ENCODE assay signal across 16 mouse cellular contexts in genomic region chr2:171994861-171995260, GRCm38 (mm10). TPM values are rescaled to one million over a fixed set of nuclear protein-coding genes. Genes with fewer than 3 reads are reported as not detected.
DNase-seq lines count a peak whose midpoint lies in the region; ATAC-seq and TF ChIP-seq lines count a peak whose summit lies in the region.
"Had no signal": no experiment of that assay in that cellular context is flagged by ENCODE, and none has a peak within 500 bp of the region (broad histone marks: within the 10 kb centered on the region; RNA-seq: fewer than 3 reads in every experiment).

No protein-coding gene starts in this region.

- TF ChIP-seq CTCF in lung, postnatal 0 days (IDR thresholded peaks at IDR 0.05) = peak; percentile 26

- no peaks in the 10 kb centered on the region for H3K4me1 ChIP-seq in forebrain, embryonic 14.5 days (ENCODE audit: control insufficient read depth, insufficient read depth, low read length)
- H3K4me1 ChIP-seq in forebrain, embryonic 11.5 days (replicated peaks; ENCODE audit: control insufficient read depth, insufficient read depth, low read length) = no peaks in the 10 kb centered on the region
- H3K4me1 ChIP-seq in lung, postnatal 0 days (ENCODE audit: insufficient read depth, low read depth, low read length) = no peaks in the 10 kb centered on the region
- H3K4me1 ChIP-seq in limb, embryonic 11.5 days (ENCODE audit: control insufficient read depth, insufficient read depth, low read length) = peaks cover 10% of the 10 kb centered on the region

- no peaks in the 10 kb centered on the region for H3K36me3 ChIP-seq in forebrain, embryonic 14.5 days (ENCODE audit: control insufficient read depth, insufficient read depth, low read length)
- no peaks in the 10 kb centered on the region for H3K36me3 ChIP-seq in forebrain, embryonic 11.5 days (ENCODE audit: control insufficient read depth, insufficient read depth, low read length)
- no peaks in the 10 kb centered on the region for H3K36me3 ChIP-seq in lung, postnatal 0 days (ENCODE audit: insufficient read depth, low read length)
- H3K36me3 ChIP-seq in limb, embryonic 11.5 days (ENCODE audit: control insufficient read depth, insufficient read depth, low read length) = no peaks in the 10 kb centered on the region
- H3K36me3 ChIP-seq: intestine, embryonic 15.5 days; neural tube, embryonic 13.5 days had no signal

- no peak for TF ChIP-seq EP300 in lung, postnatal 0 days (IDR thresholded peaks at IDR 0.05)

- no peak overlapping the region for H3K4me3 ChIP-seq in forebrain, embryonic 14.5 days (ENCODE audit: low read depth, low read length)
- H3K4me3 ChIP-seq in forebrain, embryonic 11.5 days (ENCODE audit: low read depth, low read length) = no peak overlapping the region
- no peak overlapping the region for H3K4me3 ChIP-seq in lung, postnatal 0 days (ENCODE audit: low read depth, low read length)
- no peak overlapping the region for H3K4me3 ChIP-seq in limb, embryonic 11.5 days (ENCODE audit: low read depth, low read length)
- H3K4me3 ChIP-seq: intestine, embryonic 15.5 days; neural tube, embryonic 13.5 days had no signal

- H3K27ac ChIP-seq in forebrain, embryonic 14.5 days (ENCODE audit: low read depth, low read length) = no peak overlapping the region
- H3K27ac ChIP-seq in forebrain, embryonic 11.5 days (ENCODE audit: low read depth, low read length) = no peak overlapping the region
- no peak overlapping the region for H3K27ac ChIP-seq in lung, postnatal 0 days (ENCODE audit: low read length)
- no peak overlapping the region for H3K27ac ChIP-seq in limb, embryonic 11.5 days (replicated peaks; ENCODE audit: low read depth, low read length)
- H3K27ac ChIP-seq: intestine, embryonic 15.5 days; neural tube, embryonic 13.5 days had no signal

- H3K9me3 ChIP-seq in forebrain, embryonic 14.5 days (replicated peaks; ENCODE audit: control insufficient read depth, low read length) = no peaks in the 10 kb centered on the region
- H3K9me3 ChIP-seq in forebrain, embryonic 11.5 days (ENCODE audit: control insufficient read depth, low read length) = no peaks in the 10 kb centered on the region
- H3K9me3 ChIP-seq in lung, postnatal 0 days (ENCODE audit: low read length) = no peaks in the 10 kb centered on the region
- H3K9me3 ChIP-seq in limb, embryonic 11.5 days (ENCODE audit: control insufficient read depth, low read length) = no peaks in the 10 kb centered on the region
- H3K9me3 ChIP-seq: intestine, embryonic 15.5 days; neural tube, embryonic 13.5 days had no signal

- H3K4me2 ChIP-seq in forebrain, embryonic 14.5 days (ENCODE audit: low read length) = no peak overlapping the region
- no peak overlapping the region for H3K4me2 ChIP-seq in forebrain, embryonic 11.5 days (ENCODE audit: low read depth, low read length, severe bottlenecking)
- no peak overlapping the region for H3K4me2 ChIP-seq in lung, postnatal 0 days (replicated peaks; ENCODE audit: low read depth, low read length)
- H3K4me2 ChIP-seq in limb, embryonic 11.5 days (ENCODE audit: low read depth, severe bottlenecking) = no peak overlapping the region
- H3K4me2 ChIP-seq: intestine, embryonic 15.5 days; neural tube, embryonic 13.5 days had no signal

- peak; percentile 32; the same call in 1 of the 2 replicates for ATAC-seq in forebrain, embryonic 14.5 days
- ATAC-seq in forebrain, embryonic 11.5 days (replicated peaks; ENCODE audit: low FRiP score) = no peak
- no peak for ATAC-seq in lung, postnatal 0 days
- ATAC-seq in limb, embryonic 11.5 days (ENCODE audit: insufficient number of reproducible peaks, low FRiP score, low TSS enrichment, low read depth) = no peak
- ATAC-seq: intestine, embryonic 15.5 days had no signal

- H3K9ac ChIP-seq in forebrain, embryonic 14.5 days (ENCODE audit: low read length) = no peak overlapping the region
- no peak overlapping the region for H3K9ac ChIP-seq in forebrain, embryonic 11.5 days (ENCODE audit: low read length)
- no peak overlapping the region for H3K9ac ChIP-seq in lung, postnatal 0 days (replicated peaks; ENCODE audit: low read depth)
- no peak overlapping the region for H3K9ac ChIP-seq in limb, embryonic 11.5 days (ENCODE audit: low read length)
- H3K9ac ChIP-seq: intestine, embryonic 15.5 days; neural tube, embryonic 13.5 days had no signal

- no peaks in the 10 kb centered on the region for H3K27me3 ChIP-seq in forebrain, embryonic 14.5 days (replicated peaks; ENCODE audit: control insufficient read depth, insufficient read depth, low read length)
- no peaks in the 10 kb centered on the region for H3K27me3 ChIP-seq in forebrain, embryonic 11.5 days (ENCODE audit: control insufficient read depth, insufficient read depth, low read length)
- H3K27me3 ChIP-seq in lung, postnatal 0 days (replicated peaks; ENCODE audit: insufficient read depth, low read length) = no peaks in the 10 kb centered on the region
- no peaks in the 10 kb centered on the region for H3K27me3 ChIP-seq in limb, embryonic 11.5 days (ENCODE audit: control insufficient read depth, insufficient read depth, low read length)
- H3K27me3 ChIP-seq: intestine, embryonic 15.5 days; neural tube, embryonic 13.5 days had no signal

- WGBS in forebrain, embryonic 14.5 days = 69% methylated on average over 6 of the region's 6 CpGs
- WGBS in forebrain, embryonic 11.5 days = 67% methylated on average over 6 of the region's 6 CpGs
- 67% methylated on average over 6 of the region's 6 CpGs for WGBS in lung, postnatal 0 days
- 75% methylated on average over 6 of the region's 6 CpGs for WGBS in limb, embryonic 11.5 days

- no peak for DNase-seq in forebrain, embryonic 14.5 days (ENCODE audit: low spot score)
- DNase-seq in forebrain, embryonic 11.5 days (ENCODE audit: low spot score) = no peak
- DNase-seq in lung, postnatal 0 days (ENCODE audit: low spot score) = no peak
- no peak for DNase-seq in lung, postnatal 4 days
- peak; percentile 97 for DNase-seq in ZHBTc4 (ENCODE audit: low read depth, low spot score)
- DNase-seq in limb, embryonic 11.5 days (ENCODE audit: low spot score) = peak; percentile 32
- DNase-seq in adrenal gland, adult 2 months = no peak
- DNase-seq in urinary bladder, postnatal 14 days (ENCODE audit: low spot score) = no peak
- DNase-seq: thymus, adult 2 months had no signal

RNA-seq across cellular contexts. Expression of gene Cbln4, which starts 48.4 kb away (rescaled TPM):
- 7.6 and 12.1 TPM in 2 replicates for polyA plus RNA-seq in forebrain, embryonic 14.5 days (2014; fragmentation: Nextera tagmentation; extraction: Ambion mirVana)
- polyA plus RNA-seq in forebrain, embryonic 11.5 days (2014; fragmentation: Nextera tagmentation; extraction: Ambion mirVana) = 0.96 and 1.6 TPM in 2 replicates
- not detected in 2 replicates for polyA plus RNA-seq in lung, postnatal 0 days (2015; fragmentation: Nextera tagmentation; extraction: Ambion mirVana)
- polyA plus RNA-seq in limb, embryonic 11.5 days (2014; fragmentation: Nextera tagmentation; extraction: Ambion mirVana) = 5.8 and 7.3 TPM in 2 replicates
- total RNA-seq in adrenal gland, adult 2 months (2021) = not detected
- polyA plus RNA-seq in adrenal gland, adult 2 months (2012; rRNA removed) = not detected in 2 replicates
- total RNA-seq: adrenal gland, adult 18-20 months; granulocyte monocyte progenitor cell, adult 5-6 weeks; megakaryocyte-erythroid progenitor cell, adult 5-6 weeks; MEL had no signal
- polyA plus RNA-seq: heart, postnatal 0 days; thymus, adult 2 months had no signal

Comparison
In these comparisons a context has a peak if more than half of its experiments do, and no peak if none do; other contexts are left out.
1. DNase-seq: peak in ZHBTc4 (single experiment) and limb, embryonic 11.5 days (single experiment); none in forebrain, embryonic 14.5 days (single experiment), forebrain, embryonic 11.5 days (single experiment), lung, postnatal 0 days (single experiment), lung, postnatal 4 days (0 of 2), adrenal gland, adult 2 months (single experiment) and urinary bladder, postnatal 14 days (single experiment).